Mouse (Mus musculus): ENCODE results near the gene Ndufc1. TPM values are rescaled to one million over a fixed set of nuclear protein-coding genes. Genes with fewer than 3 reads are reported as not detected.
"Not testable (repeated sequence)": the region's sequence is repeated elsewhere in the genome, so short reads cannot be mapped to it uniquely, and the experiment has no call there.

The Ndufc1 gene
- total RNA-seq, 2 experiments from 2014 or later, result 46.2 to 118 TPM

- ATAC-seq (ENCODE audit: poor library complexity, severe bottlenecking), result peak; percentile 95
Observed at GRCm38 (mm10) chr3:51396219-51397068, 12.3 kb downstream of the Ndufc1 start, which contains the start of gene Mgarp. Gene Mgarp (minus strand): TSS chr3:51396738.

GRCm38 (mm10) chr3:51395461-51396145, 13.2 kb downstream of the Ndufc1 start:
- no peak for ATAC-seq (ENCODE audit: poor library complexity, severe bottlenecking)

- no peak for ATAC-seq (ENCODE audit: poor library complexity, severe bottlenecking)
Observed at GRCm38 (mm10) chr3:51394881-51395280, 13.9 kb downstream of the Ndufc1 start.

- no peak for ATAC-seq (ENCODE audit: poor library complexity, severe bottlenecking)
Observed at GRCm38 (mm10) chr3:51393651-51394050, 15.1 kb downstream of the Ndufc1 start.

- ATAC-seq (ENCODE audit: poor library complexity, severe bottlenecking), result not testable (repeated sequence)
Observed at GRCm38 (mm10) chr3:51393018-51393417, 15.8 kb downstream of the Ndufc1 start.

GRCm38 (mm10) chr3:51391591-51391990, 17.2 kb downstream of the Ndufc1 start:
- no peak for ATAC-seq (ENCODE audit: poor library complexity, severe bottlenecking)

GRCm38 (mm10) chr3:51391095-51391494, 17.7 kb downstream of the Ndufc1 start:
- ATAC-seq (ENCODE audit: poor library complexity, severe bottlenecking), result no peak

GRCm38 (mm10) chr3:51388904-51389303, 19.9 kb downstream of the Ndufc1 start:
- peak; percentile 49 for ATAC-seq (ENCODE audit: poor library complexity, severe bottlenecking)

GRCm38 (mm10) chr3:51387868-51388381, 20.9 kb downstream of the Ndufc1 start:
- no peak for ATAC-seq (ENCODE audit: poor library complexity, severe bottlenecking)

GRCm38 (mm10) chr3:51387134-51387451, 21.7 kb downstream of the Ndufc1 start:
- ATAC-seq (ENCODE audit: poor library complexity, severe bottlenecking), result no peak

- ATAC-seq (ENCODE audit: poor library complexity, severe bottlenecking), result no peak
Observed at GRCm38 (mm10) chr3:51386441-51387133, 22.2 kb downstream of the Ndufc1 start.

GRCm38 (mm10) chr3:51383409-51383808, 25.4 kb downstream of the Ndufc1 start:
- no peak for ATAC-seq (ENCODE audit: poor library complexity, severe bottlenecking)

- no peak for ATAC-seq (ENCODE audit: poor library complexity, severe bottlenecking)
Observed at GRCm38 (mm10) chr3:51380660-51381014, 28.2 kb downstream of the Ndufc1 start.

GRCm38 (mm10) chr3:51379786-51380659, 28.8 kb downstream of the Ndufc1 start:
- no peak for ATAC-seq (ENCODE audit: poor library complexity, severe bottlenecking)

GRCm38 (mm10) chr3:51378665-51378946, 30.2 kb downstream of the Ndufc1 start:
- ATAC-seq (ENCODE audit: poor library complexity, severe bottlenecking), result no peak

GRCm38 (mm10) chr3:51377878-51378664, 30.7 kb downstream of the Ndufc1 start:
- peak; percentile 77 for ATAC-seq (ENCODE audit: poor library complexity, severe bottlenecking)

GRCm38 (mm10) chr3:51375307-51376265, 33.2 kb downstream of the Ndufc1 start:
- peak; percentile 62 for ATAC-seq (ENCODE audit: poor library complexity, severe bottlenecking)

GRCm38 (mm10) chr3:51373544-51373943, 35.2 kb downstream of the Ndufc1 start:
- ATAC-seq (ENCODE audit: poor library complexity, severe bottlenecking), result no peak

GRCm38 (mm10) chr3:51372883-51373282, 35.9 kb downstream of the Ndufc1 start:
- no peak for ATAC-seq (ENCODE audit: poor library complexity, severe bottlenecking)

Measured in megakaryocyte, adult 5-6 weeks (primary cell).